12 mouse cellular contexts compared by ENCODE assay signal in the genomic region with DNA sequence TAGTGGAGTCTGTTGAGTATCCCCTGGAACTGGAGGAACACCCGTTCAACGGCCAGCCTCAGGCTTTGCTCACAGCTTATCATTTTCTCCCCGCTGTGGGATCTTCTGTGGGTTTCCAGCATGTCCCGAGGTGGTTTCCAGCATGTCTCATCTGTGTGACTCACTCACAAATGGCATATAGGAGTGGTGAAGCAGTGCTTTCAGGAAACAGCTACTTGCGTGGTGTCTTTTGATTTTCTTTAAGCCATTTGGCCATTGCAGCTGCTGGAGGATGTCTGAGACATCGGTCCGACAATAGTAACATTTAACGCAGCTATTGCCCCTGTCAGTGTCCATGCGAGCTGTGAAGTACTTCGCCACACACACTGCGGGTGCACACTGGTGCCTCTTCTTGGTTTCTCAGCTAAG. TPM values are rescaled to one million over a fixed set of nuclear protein-coding genes. Genes with fewer than 3 reads are reported as not detected.
DNase-seq lines count a peak whose midpoint lies in the region; ATAC-seq lines count a peak whose summit lies in the region.
"Had no signal": no experiment of that assay in that cellular context is flagged by ENCODE, and none has a peak within 500 bp of the region (broad histone marks: within the 10 kb centered on the region; RNA-seq: fewer than 3 reads in every experiment).

No protein-coding gene starts in this region.

- 0 out of 2 replicates have a peak overlapping the region, but pooled peaks have one; percentile 44 for H3K27ac ChIP-seq in forebrain, embryonic 10.5 days
- H3K27ac ChIP-seq in forebrain, embryonic 16.5 days (ENCODE audit: low read length): no peak overlapping the region
- H3K27ac ChIP-seq in midbrain, embryonic 10.5 days (replicated peaks): 0 out of 2 replicates have a peak overlapping the region, but pooled peaks have one; percentile 13
- H3K27ac ChIP-seq in midbrain, embryonic 13.5 days: no peak overlapping the region
- peak overlapping the region; percentile 32 for H3K27ac ChIP-seq in macrophage
- H3K27ac ChIP-seq: embryonic facial prominence, embryonic 12.5 days had no signal

- no peaks in the 10 kb centered on the region for H3K36me3 ChIP-seq in forebrain, embryonic 10.5 days (replicated peaks)
- H3K36me3 ChIP-seq in forebrain, embryonic 16.5 days (ENCODE audit: control insufficient read depth, insufficient read depth): no peaks in the 10 kb centered on the region
- H3K36me3 ChIP-seq in midbrain, embryonic 10.5 days: no peaks in the 10 kb centered on the region
- H3K36me3 ChIP-seq in midbrain, embryonic 13.5 days: no peaks in the 10 kb centered on the region
- no peaks in the 10 kb centered on the region for H3K36me3 ChIP-seq in macrophage (ENCODE audit: inconsistent target)
- H3K36me3 ChIP-seq: embryonic facial prominence, embryonic 12.5 days had no signal

- no peak overlapping the region for H3K4me2 ChIP-seq in forebrain, embryonic 16.5 days (ENCODE audit: low read length)
- H3K4me2 ChIP-seq in midbrain, embryonic 13.5 days (replicated peaks): no peak overlapping the region
- H3K4me2 ChIP-seq: embryonic facial prominence, embryonic 12.5 days had no signal

- H3K9ac ChIP-seq in forebrain, embryonic 16.5 days (replicated peaks; ENCODE audit: low read depth, low read length): no peak overlapping the region
- no peak overlapping the region for H3K9ac ChIP-seq in midbrain, embryonic 13.5 days (replicated peaks)
- H3K9ac ChIP-seq: embryonic facial prominence, embryonic 12.5 days had no signal

- no peaks in the 10 kb centered on the region for H3K79me2 ChIP-seq in macrophage (ENCODE audit: inconsistent target)

- no peaks in the 10 kb centered on the region for H3K27me3 ChIP-seq in forebrain, embryonic 10.5 days (ENCODE audit: poor library complexity, severe bottlenecking)
- H3K27me3 ChIP-seq in forebrain, embryonic 16.5 days (replicated peaks; ENCODE audit: control insufficient read depth, insufficient read depth, low read length): no peaks in the 10 kb centered on the region
- H3K27me3 ChIP-seq in midbrain, embryonic 10.5 days (ENCODE audit: low read depth, poor library complexity, severe bottlenecking): peaks cover 9% of the 10 kb centered on the region; the same call in 1 of the 2 replicates
- no peaks in the 10 kb centered on the region; the same call in 1 of the 2 replicates for H3K27me3 ChIP-seq in midbrain, embryonic 13.5 days
- H3K27me3 ChIP-seq: embryonic facial prominence, embryonic 12.5 days had no signal

- WGBS in forebrain, embryonic 10.5 days: 84% methylated on average over 11 of the region's 11 CpGs
- 81% methylated on average over 11 of the region's 11 CpGs for WGBS in forebrain, embryonic 16.5 days
- 71% methylated on average over 11 of the region's 11 CpGs for WGBS in midbrain, embryonic 10.5 days
- 72% methylated on average over 11 of the region's 11 CpGs for WGBS in midbrain, embryonic 13.5 days
- 73% methylated on average over 11 of the region's 11 CpGs for WGBS in macrophage (ENCODE audit: missing documents)

- no peaks in the 10 kb centered on the region for H3K9me3 ChIP-seq in forebrain, embryonic 10.5 days
- no peaks in the 10 kb centered on the region for H3K9me3 ChIP-seq in forebrain, embryonic 16.5 days (ENCODE audit: control insufficient read depth, low read length)
- H3K9me3 ChIP-seq in midbrain, embryonic 10.5 days (replicated peaks): no peaks in the 10 kb centered on the region
- no peaks in the 10 kb centered on the region for H3K9me3 ChIP-seq in midbrain, embryonic 13.5 days
- H3K9me3 ChIP-seq: embryonic facial prominence, embryonic 12.5 days had no signal

- ATAC-seq in forebrain, embryonic 16.5 days: no peak
- no peak for ATAC-seq in midbrain, embryonic 13.5 days

- no peak overlapping the region for H3K4me3 ChIP-seq in forebrain, embryonic 10.5 days
- no peak overlapping the region for H3K4me3 ChIP-seq in forebrain, embryonic 16.5 days (replicated peaks; ENCODE audit: low read length)
- H3K4me3 ChIP-seq in midbrain, embryonic 10.5 days: no peak overlapping the region
- H3K4me3 ChIP-seq in midbrain, embryonic 13.5 days (replicated peaks): no peak overlapping the region
- H3K4me3 ChIP-seq in macrophage (ENCODE audit: inconsistent target): no peak overlapping the region
- H3K4me3 ChIP-seq: embryonic facial prominence, embryonic 12.5 days had no signal

- no peak for DNase-seq in forebrain, embryonic 10.5 days (ENCODE audit: extremely low spot score, low spot score)
- no peak for DNase-seq in midbrain, embryonic 10.5 days (ENCODE audit: low spot score)
- DNase-seq in c-Kit-positive CD71-negative TER-119-negative erythroid progenitor cells, embryonic 14.5 days (ENCODE audit: low read depth): peak; percentile 51
- no peak for DNase-seq in cerebellum, adult 9-11 months
- DNase-seq in kidney, postnatal 36 days: no peak
- DNase-seq: kidney, adult 8-10 months; midbrain, embryonic 14.5 days; thymus, postnatal 4 days had no signal

- peaks cover 18% of the 10 kb centered on the region for H3K4me1 ChIP-seq in forebrain, embryonic 10.5 days
- H3K4me1 ChIP-seq in forebrain, embryonic 16.5 days (replicated peaks; ENCODE audit: control insufficient read depth, insufficient read depth, low read length): 0 out of 2 replicates have a peak, but pooled peaks cover 4% of the 10 kb centered on the region
- peaks cover 24% of the 10 kb centered on the region for H3K4me1 ChIP-seq in midbrain, embryonic 10.5 days
- peaks cover 11% of the 10 kb centered on the region; the same call in 1 of the 2 replicates for H3K4me1 ChIP-seq in midbrain, embryonic 13.5 days (replicated peaks)

RNA-seq across cellular contexts. Expression of a gene that starts 50.7 kb away (rescaled TPM):
- polyA plus RNA-seq in forebrain, embryonic 10.5 days (2016; fragmentation: Nextera tagmentation; extraction: Ambion mirVana): 57.5 and 58.6 TPM in 2 replicates
- polyA plus RNA-seq in forebrain, embryonic 16.5 days (2015; fragmentation: Nextera tagmentation; extraction: Ambion mirVana): 93.4 and 106 TPM in 2 replicates
- polyA plus RNA-seq in midbrain, embryonic 10.5 days (2016; fragmentation: Nextera tagmentation; extraction: Ambion mirVana): 65.2 and 71.0 TPM in 2 replicates
- 98.1 and 99.6 TPM in 2 replicates for polyA plus RNA-seq in midbrain, embryonic 13.5 days (2015; fragmentation: Nextera tagmentation; extraction: Ambion mirVana)
- total RNA-seq in macrophage (2018; cell fraction: chromatin; rRNA removed): 100 to 1,000 TPM in 9 of 26 experiments, 10 to 100 TPM in 17; 50.8 to 138 (median 89.0) TPM
- total RNA-seq in macrophage (2018; cell fraction: cytosol; rRNA removed): 100 to 1,000 TPM; 324 to 512 (median 380) TPM
- total RNA-seq in macrophage (2018; cell fraction: nucleus; rRNA removed): 100 to 1,000 TPM in 21 of 26 experiments, 10 to 100 TPM in 5; 77.4 to 176 (median 127) TPM
- polyA plus RNA-seq in macrophage (2018): 204 to 482 TPM (median 327 TPM) in 3 replicates

Comparison
In these comparisons a context has a peak if more than half of its experiments do, and no peak if none do; other contexts are left out.
1. H3K27ac ChIP-seq: peak in forebrain, embryonic 10.5 days (single experiment), midbrain, embryonic 10.5 days (single experiment) and macrophage (single experiment); none in forebrain, embryonic 16.5 days (single experiment) and midbrain, embryonic 13.5 days (single experiment).